Mouse (Mus musculus): ENCODE data around the gene Zfp423.

Gene Zfp423

GRCm38 (mm10) chr8:87663349-87664216, 295.8 kb downstream of the Zfp423 start:
- DNase-seq (ENCODE audit: low spot score): peak; percentile 90

GRCm38 (mm10) chr8:87662811-87663341, 296.5 kb downstream of the Zfp423 start:
- DNase-seq (ENCODE audit: low spot score): peak; percentile 62

- DNase-seq (ENCODE audit: low spot score): peak; percentile 48
Measured at GRCm38 (mm10) chr8:87662307-87662771, 297.1 kb downstream of the Zfp423 start.

GRCm38 (mm10) chr8:87660916-87661910, 298.2 kb downstream of the Zfp423 start:
- DNase-seq (ENCODE audit: low spot score): peak; percentile 61

GRCm38 (mm10) chr8:87660029-87660915, 299.1 kb downstream of the Zfp423 start:
- DNase-seq (ENCODE audit: low spot score): peak; percentile 56

GRCm38 (mm10) chr8:87657488-87657887, 301.9 kb downstream of the Zfp423 start:
- no peak for DNase-seq (ENCODE audit: low spot score)

GRCm38 (mm10) chr8:87656484-87657230, 302.7 kb downstream of the Zfp423 start:
- peak; percentile 92 for DNase-seq (ENCODE audit: low spot score)

- DNase-seq (ENCODE audit: low spot score): no peak
Measured at GRCm38 (mm10) chr8:87655946-87656345, 303.4 kb downstream of the Zfp423 start.

- no peak for DNase-seq (ENCODE audit: low spot score)
Measured at GRCm38 (mm10) chr8:87647781-87648180, 311.6 kb downstream of the Zfp423 start.

- DNase-seq (ENCODE audit: low spot score): no peak
Measured at GRCm38 (mm10) chr8:87645829-87646483, 313.4 kb downstream of the Zfp423 start.

- DNase-seq (ENCODE audit: low spot score): no peak
Measured at GRCm38 (mm10) chr8:87645371-87645770, 314.0 kb downstream of the Zfp423 start.

- peak; percentile 76 for DNase-seq (ENCODE audit: low spot score)
Measured at GRCm38 (mm10) chr8:87640930-87641329, 318.5 kb downstream of the Zfp423 start.

GRCm38 (mm10) chr8:87636226-87636742, 323.1 kb downstream of the Zfp423 start:
- DNase-seq (ENCODE audit: low spot score): no peak

GRCm38 (mm10) chr8:87631776-87632175, 327.6 kb downstream of the Zfp423 start:
- no peak for DNase-seq (ENCODE audit: low spot score)

GRCm38 (mm10) chr8:87629656-87630055, 329.7 kb downstream of the Zfp423 start:
- no peak for DNase-seq (ENCODE audit: low spot score)

- DNase-seq (ENCODE audit: low spot score): no peak
Measured at GRCm38 (mm10) chr8:87621181-87621580, 338.2 kb downstream of the Zfp423 start.

GRCm38 (mm10) chr8:87620225-87620624, 339.2 kb downstream of the Zfp423 start:
- DNase-seq (ENCODE audit: low spot score): no peak

- DNase-seq (ENCODE audit: low spot score): no peak
Measured at GRCm38 (mm10) chr8:87619529-87619928, 339.9 kb downstream of the Zfp423 start.

GRCm38 (mm10) chr8:87619118-87619517, 340.3 kb downstream of the Zfp423 start:
- peak; percentile 17 for DNase-seq (ENCODE audit: low spot score)

- no peak for DNase-seq (ENCODE audit: low spot score)
Measured at GRCm38 (mm10) chr8:87613701-87614100, 345.7 kb downstream of the Zfp423 start.

Measured in embryo, embryonic 10 days (tissue).